ENCODE assay signal across 9 mouse cellular contexts in genomic region chr4:117136034-117136433, GRCm38 (mm10). TPM values are rescaled to one million over a fixed set of nuclear protein-coding genes. Genes with fewer than 3 reads are reported as not detected.
DNase-seq lines count a peak whose midpoint lies in the region; TF ChIP-seq lines count a peak whose summit lies in the region.
"Had no signal": no experiment of that assay in that cellular context is flagged by ENCODE, and none has a peak within 500 bp of the region (broad histone marks: within the 10 kb centered on the region; RNA-seq: fewer than 3 reads in every experiment).

No protein-coding gene starts in this region.

- H3K27me3 ChIP-seq in MEL (ENCODE audit: control insufficient read depth in 1 of 2, insufficient read depth in 2 of 2, low read length in 2 of 2): no peaks in the 10 kb centered on the region
- H3K27me3 ChIP-seq in megakaryocyte, embryonic 14.5 days (replicated peaks): no peaks in the 10 kb centered on the region

- no peaks in the 10 kb centered on the region for H3K9me3 ChIP-seq in MEL (replicated peaks; ENCODE audit: insufficient read depth, low read length)
- H3K9me3 ChIP-seq in megakaryocyte, embryonic 14.5 days: no peaks in the 10 kb centered on the region

- H3K79me2 ChIP-seq in MEL (ENCODE audit: control insufficient read depth, insufficient read depth, low read length, poor library complexity): peaks cover 9% of the 10 kb centered on the region

- H3K4me3 ChIP-seq in MEL (ENCODE audit: control insufficient read depth in 1 of 2, insufficient read depth in 1 of 2, low read depth in 2 of 2, low read length in 2 of 2): peak overlapping the region; percentile 51 to 64
- peak overlapping the region; percentile 29 for H3K4me3 ChIP-seq in bone marrow macrophage, adult 2 months (ENCODE audit: insufficient read depth, low read length)
- peak overlapping the region; percentile 87 for H3K4me3 ChIP-seq in megakaryocyte, embryonic 14.5 days (replicated peaks)

- peak overlapping the region; percentile 81 for H3K27ac ChIP-seq in MEL (ENCODE audit: control insufficient read depth, low read depth, low read length)
- H3K27ac ChIP-seq in bone marrow macrophage, adult 2 months (ENCODE audit: insufficient read depth, low read depth, low read length): peak overlapping the region; percentile 58

- TF ChIP-seq POLR2A in MEL (IDR thresholded peaks at IDR 0.05; ENCODE audit: control insufficient read depth in 1 of 2, insufficient read depth in 1 of 2, low read depth in 1 of 2, low read length in 2 of 2, poor library complexity in 1 of 2): peak in 1 of 2 experiments; percentile 89; a peak in 2 of 4 replicates
- no peak for TF ChIP-seq POLR2A in bone marrow macrophage, adult 2 months (IDR thresholded peaks at IDR 0.05; ENCODE audit: borderline replicate concordance, low read depth, low read length)

- no peak for TF ChIP-seq RAD21 in MEL (IDR thresholded peaks at IDR 0.05; ENCODE audit: low read depth, low read length)

- peak; percentile 79 for DNase-seq in MEL (ENCODE audit: low read depth, low spot score)
- peak; percentile 84 to 96 for DNase-seq in kidney, postnatal 36 days
- DNase-seq in embryo, embryonic 10.5 days (ENCODE audit: low spot score): no peak
- no peak for DNase-seq in retina, postnatal 1 day
- no peak for DNase-seq in thymus, postnatal 25 days
- DNase-seq: cerebellum, adult 11 months; thymus, adult 18-20 months had no signal

- TF ChIP-seq EP300 in MEL (IDR thresholded peaks at IDR 0.05; ENCODE audit: low read depth in 1 of 2, low read length in 2 of 2): peak; percentile 21 to 57; a peak in 2 of 4 replicates

- peaks cover 7 to 27% of the 10 kb centered on the region in 2 experiments for H3K4me1 ChIP-seq in MEL (ENCODE audit: control insufficient read depth in 1 of 2, insufficient read depth in 2 of 2, low read length in 2 of 2)
- H3K4me1 ChIP-seq in bone marrow macrophage, adult 2 months (ENCODE audit: control insufficient read depth, insufficient read depth, low read length): peaks cover 29% of the 10 kb centered on the region
- H3K4me1 ChIP-seq in megakaryocyte, embryonic 14.5 days: peaks cover 70% of the 10 kb centered on the region

- no peak for TF ChIP-seq CTCF in MEL (IDR thresholded peaks at IDR 0.05 in 2 of 3, conservative IDR thresholded peaks at IDR 0.05 in 1 of 3; ENCODE audit: control insufficient read depth in 1 of 3, insufficient read depth in 1 of 3, low read depth in 2 of 3, low read length in 3 of 3, poor library complexity in 1 of 3, severe bottlenecking in 1 of 3)
- TF ChIP-seq CTCF in bone marrow macrophage, adult 2 months (IDR thresholded peaks at IDR 0.05; ENCODE audit: low read depth, low read length): no peak

- peaks cover 0 to 4% of the 10 kb centered on the region in 2 experiments; a peak in 2 of 4 replicates for H3K36me3 ChIP-seq in MEL (ENCODE audit: control insufficient read depth in 1 of 2, insufficient read depth in 2 of 2, low read length in 2 of 2)
- H3K36me3 ChIP-seq in megakaryocyte, embryonic 14.5 days (replicated peaks; ENCODE audit: low read length): peaks cover 18% of the 10 kb centered on the region

- peak overlapping the region; percentile 72 for H3K9ac ChIP-seq in MEL (ENCODE audit: control insufficient read depth, low read depth, low read length, poor library complexity, severe bottlenecking)

TF ChIP-seq in MEL, 35 proteins besides CTCF, POLR2A, EP300 and RAD21:
- TF ChIP-seq USF1 (IDR thresholded peaks at IDR 0.05; ENCODE audit: low read depth, low read length): 0 out of 2 replicates have a peak, but pooled peaks have one; percentile 0
- TF ChIP-seq TCF12 (IDR thresholded peaks at IDR 0.05; ENCODE audit: low read depth, low read length): peak; percentile 45; the same call in 1 of the 2 replicates
- peak; percentile 45; the same call in 1 of the 2 replicates for TF ChIP-seq ETS1 (IDR thresholded peaks at IDR 0.05; ENCODE audit: low read depth, low read length)
- TF ChIP-seq MYC (IDR thresholded peaks at IDR 0.05; ENCODE audit: low read depth, low read length): no peak
- TF ChIP-seq TBP (IDR thresholded peaks at IDR 0.05; ENCODE audit: low read depth, low read length): peak; percentile 82
- no peak for TF ChIP-seq CHD2 (IDR thresholded peaks at IDR 0.05; ENCODE audit: low read length)
- TF ChIP-seq ELF1 (IDR thresholded peaks at IDR 0.05; ENCODE audit: low read depth, low read length): 0 out of 2 replicates have a peak, but pooled peaks have one; percentile 20
- peak; percentile 58; the same call in 1 of the 2 replicates for TF ChIP-seq JUND (IDR thresholded peaks at IDR 0.05; ENCODE audit: low read depth, low read length)
- TF ChIP-seq TAL1 (IDR thresholded peaks at IDR 0.05; ENCODE audit: low read length): no peak
- no peak for TF ChIP-seq MYB (IDR thresholded peaks at IDR 0.05; ENCODE audit: low read depth, low read length)
- TF ChIP-seq NRF1 (IDR thresholded peaks at IDR 0.05; ENCODE audit: insufficient read depth, low read depth, low read length, poor library complexity, severe bottlenecking): 0 out of 2 replicates have a peak, but pooled peaks have one; percentile 6
- TF ChIP-seq GATA1 (IDR thresholded peaks at IDR 0.05; ENCODE audit: low read depth, low read length): no peak
- no peak for TF ChIP-seq KAT2A (conservative IDR thresholded peaks at IDR 0.05; ENCODE audit: low read depth, low read length)
- TF ChIP-seq MAFK (IDR thresholded peaks at IDR 0.05; ENCODE audit: borderline replicate concordance, low read depth, low read length): peak; percentile 84; the same call in 1 of the 2 replicates
- peak; percentile 70 for TF ChIP-seq MAX (IDR thresholded peaks at IDR 0.05; ENCODE audit: low read length)
- peak; percentile 89 for TF ChIP-seq GABPA (IDR thresholded peaks at IDR 0.05; ENCODE audit: low read depth, low read length)
- peak; percentile 86 for TF ChIP-seq NELFE (IDR thresholded peaks at IDR 0.05; ENCODE audit: low read depth, low read length)
- no peak for TF ChIP-seq CHD1 (IDR thresholded peaks at IDR 0.05; ENCODE audit: low read depth, low read length)
- peak; percentile 67; the same call in 1 of the 2 replicates for TF ChIP-seq MXI1 (IDR thresholded peaks at IDR 0.05; ENCODE audit: low read depth, low read length)
- TF ChIP-seq ZC3H11A (IDR thresholded peaks at IDR 0.05; ENCODE audit: low read depth, low read length): no peak
- no peak for TF ChIP-seq E2F4 (IDR thresholded peaks at IDR 0.05; ENCODE audit: borderline replicate concordance, low read depth, low read length)
- TF ChIP-seq ZMIZ1 (IDR thresholded peaks at IDR 0.05; ENCODE audit: low read depth, low read length): peak; percentile 65; the same call in 1 of the 2 replicates
- TF ChIP-seq BHLHE40 (IDR thresholded peaks at IDR 0.05; ENCODE audit: borderline replicate concordance, low read depth, low read length): no peak
- peak; percentile 78; the same call in 1 of the 2 replicates for TF ChIP-seq POLR2AphosphoS2 (IDR thresholded peaks at IDR 0.05; ENCODE audit: low read length)
- no peak for TF ChIP-seq RCOR1 (IDR thresholded peaks at IDR 0.05; ENCODE audit: low read depth, low read length)

RNA-seq across cellular contexts. Expression of gene Plk3, which starts 2.3 kb away (rescaled TPM):
- 4.1 and 5.3 TPM in 2 replicates for total RNA-seq in MEL (2012; rRNA removed)
- 10 to 100 TPM in 1 of 2 experiments, not detected in 1; 13.8 TPM for polyA plus RNA-seq in MEL (2012; ENCODE audit: insufficient read depth in 1 of 2, insufficient read length in 2 of 2, low read depth in 1 of 2, low replicate concordance in 2 of 2, missing spikeins in 1 of 2)
- 2.9 and 3.3 TPM in 2 replicates for polyA plus RNA-seq in bone marrow macrophage, adult 2 months (2012; ENCODE audit: insufficient read depth, insufficient read length, missing spikeins)
- polyA plus RNA-seq in megakaryocyte, embryonic 14.5 days (2012; ENCODE audit: insufficient read depth, low replicate concordance): 13.2 and 16.0 TPM in 2 replicates

RNA-seq across cellular contexts. Expression of gene Tctex1d4, which starts 9.4 kb away (rescaled TPM):
- 0.31 and 0.62 TPM in 2 replicates for total RNA-seq in MEL (2012; rRNA removed)
- 1 to 10 TPM in 1 of 2 experiments, not detected in 1; 1.3 TPM for polyA plus RNA-seq in MEL (2012; ENCODE audit: insufficient read depth in 1 of 2, insufficient read length in 2 of 2, low read depth in 1 of 2, low replicate concordance in 2 of 2, missing spikeins in 1 of 2)
- polyA plus RNA-seq in bone marrow macrophage, adult 2 months (2012; ENCODE audit: insufficient read depth, insufficient read length, missing spikeins): 2.2 and 4.4 TPM in 2 replicates
- 12.1 TPM in 1 of 2 replicates, not detected in the other for polyA plus RNA-seq in megakaryocyte, embryonic 14.5 days (2012; ENCODE audit: insufficient read depth, low replicate concordance)

RNA-seq across cellular contexts. Expression of gene Btbd19, which starts 10.5 kb away (rescaled TPM):
- 12.1 and 13.6 TPM in 2 replicates for total RNA-seq in MEL (2012; rRNA removed)
- polyA plus RNA-seq in MEL (2012; ENCODE audit: insufficient read depth in 1 of 2, insufficient read length in 2 of 2, low read depth in 1 of 2, low replicate concordance in 2 of 2, missing spikeins in 1 of 2): 10 to 100 TPM in 1 of 2 experiments, not detected in 1; 22.6 TPM
- polyA plus RNA-seq in bone marrow macrophage, adult 2 months (2012; ENCODE audit: insufficient read depth, insufficient read length, missing spikeins): 4.3 and 4.8 TPM in 2 replicates
- 12.4 and 46.5 TPM in 2 replicates for polyA plus RNA-seq in megakaryocyte, embryonic 14.5 days (2012; ENCODE audit: insufficient read depth, low replicate concordance)

RNA-seq across cellular contexts. Expression of gene Rps8, which starts 20.0 kb away (rescaled TPM):
- total RNA-seq in MEL (2012; rRNA removed): 4,560 and 5,186 TPM in 2 replicates
- 1,000 to 10,000 TPM; 1,132 to 1,156 TPM for polyA plus RNA-seq in MEL (2012; ENCODE audit: insufficient read depth in 1 of 2, insufficient read length in 2 of 2, low read depth in 1 of 2, low replicate concordance in 2 of 2, missing spikeins in 1 of 2)
- polyA plus RNA-seq in bone marrow macrophage, adult 2 months (2012; ENCODE audit: insufficient read depth, insufficient read length, missing spikeins): 1,158 and 1,548 TPM in 2 replicates
- polyA plus RNA-seq in megakaryocyte, embryonic 14.5 days (2012; ENCODE audit: insufficient read depth, low replicate concordance): 358 and 2,282 TPM in 2 replicates

RNA-seq across cellular contexts. Expression of gene Ptch2, which starts 40.2 kb away (rescaled TPM):
- total RNA-seq in MEL (2012; rRNA removed): not detected in 2 replicates
- under 1 TPM in 1 of 2 experiments, not detected in 1; 0.33 TPM for polyA plus RNA-seq in MEL (2012; ENCODE audit: insufficient read depth in 1 of 2, insufficient read length in 2 of 2, low read depth in 1 of 2, low replicate concordance in 2 of 2, missing spikeins in 1 of 2)
- not detected in 2 replicates for polyA plus RNA-seq in bone marrow macrophage, adult 2 months (2012; ENCODE audit: insufficient read depth, insufficient read length, missing spikeins)
- 11.8 TPM in 1 of 2 replicates, not detected in the other for polyA plus RNA-seq in megakaryocyte, embryonic 14.5 days (2012; ENCODE audit: insufficient read depth, low replicate concordance)

Comparison
In these comparisons a context has a peak if more than half of its experiments do, and no peak if none do; other contexts are left out.
1. DNase-seq: peak in MEL (single experiment) and kidney, postnatal 36 days (2 of 2); none in embryo, embryonic 10.5 days (single experiment), retina, postnatal 1 day (single experiment) and thymus, postnatal 25 days (single experiment).
2. H3K4me3 ChIP-seq: peak in every context shown above with its lines; median percentile 87 in megakaryocyte, embryonic 14.5 days; 58 in MEL; 29 in bone marrow macrophage, adult 2 months.